Mouse (Mus musculus): ENCODE results near the gene Mrgprd. TPM values are rescaled to one million over a fixed set of nuclear protein-coding genes. Genes with fewer than 3 reads are reported as not detected.

The Mrgprd gene
- polyA plus RNA-seq, 1 experiment from 2014 or later, result not detected

- H3K27me3 ChIP-seq (ENCODE audit: insufficient read depth, poor library complexity, severe bottlenecking), result no peaks in the 10 kb centered on the region
- H3K36me3 ChIP-seq, result no peaks in the 10 kb centered on the region
- no peak for DNase-seq (ENCODE audit: low spot score)
- no peak overlapping the region for H3K27ac ChIP-seq
- peaks cover 13% of the 10 kb centered on the region for H3K4me1 ChIP-seq
- no peak overlapping the region for H3K4me3 ChIP-seq
- H3K9me3 ChIP-seq, result no peaks in the 10 kb centered on the region
Observed at GRCm38 (mm10) chr7:145335199-145335598, 20.6 kb downstream of the Mrgprd start.

- Histone ChIP-seq H3K4me3 (no peak overlapping the region), H3K36me3 (no peaks in the 10 kb centered on the region), H3K27ac (no peak overlapping the region), H3K4me1 (peaks cover 8% of the 10 kb centered on the region), H3K9me3 (no peaks in the 10 kb centered on the region), H3K27me3 (ENCODE audit: insufficient read depth, poor library complexity, severe bottlenecking) (no peaks in the 10 kb centered on the region)
- no peak for DNase-seq (ENCODE audit: low spot score)
- WGBS, result 85% methylated on average over 3 of the region's 3 CpGs
Observed at GRCm38 (mm10) chr7:145335616-145336332, 21.1 kb downstream of the Mrgprd start.

- H3K4me3 ChIP-seq, result no peak overlapping the region
- H3K4me1 ChIP-seq, result 0 out of 2 replicates have a peak, but pooled peaks cover 3% of the 10 kb centered on the region
- H3K27me3 ChIP-seq (ENCODE audit: insufficient read depth, poor library complexity, severe bottlenecking), result no peaks in the 10 kb centered on the region
- no peaks in the 10 kb centered on the region for H3K9me3 ChIP-seq
- WGBS, result 62% methylated on average over 2 of the region's 2 CpGs
- no peak overlapping the region for H3K27ac ChIP-seq
- DNase-seq (ENCODE audit: low spot score), result no peak
- no peaks in the 10 kb centered on the region for H3K36me3 ChIP-seq
Observed at GRCm38 (mm10) chr7:145337889-145338288, 23.3 kb downstream of the Mrgprd start.

GRCm38 (mm10) chr7:145340248-145340904 is 25.7 kb downstream of the Mrgprd start:
- H3K9me3 ChIP-seq, result no peaks in the 10 kb centered on the region
- no peak for DNase-seq (ENCODE audit: low spot score)
- H3K4me1 ChIP-seq, result no peaks in the 10 kb centered on the region
- H3K27ac ChIP-seq, result no peak overlapping the region
- H3K27me3 ChIP-seq (ENCODE audit: insufficient read depth, poor library complexity, severe bottlenecking), result no peaks in the 10 kb centered on the region
- 73% methylated on average over 5 of the region's 5 CpGs for WGBS
- H3K36me3 ChIP-seq, result no peaks in the 10 kb centered on the region
- H3K4me3 ChIP-seq, result no peak overlapping the region

Other genes starting within 250 kb of the Mrgprd start
- gene 1810010D01Rik, start 106.7 kb upstream of the Mrgprd start, polyA plus RNA-seq (2016; fragmentation: Nextera tagmentation; extraction: Ambion mirVana), result 0.30 and 1.3 TPM in 2 replicates
- gene Tpcn2, start 30.8 kb upstream of the Mrgprd start, polyA plus RNA-seq (2016; fragmentation: Nextera tagmentation; extraction: Ambion mirVana), result 5.7 and 5.8 TPM in 2 replicates
- 0.17 and 0.21 TPM in 2 replicates for gene Mrgprf, start 14.0 kb upstream of the Mrgprd start, polyA plus RNA-seq (2016; fragmentation: Nextera tagmentation; extraction: Ambion mirVana)

All from heart, embryonic 10.5 days (tissue).